Mouse (Mus musculus): ENCODE measurements at regions not wholly inside any gene's neighbourhood (a gene's known extent, or its start where the extent isn't known, plus 50 kb on each side); places are given as distances from the start of the nearest gene placed in this dataset.

GRCm38 (mm10) chr15:56069511-56069910 lies 1407.9 kb downstream of the Slc22a22 start:
- TF ChIP-seq POLR2A (IDR thresholded peaks at IDR 0.05; ENCODE audit: control insufficient read depth, low read depth, low read length) (no peak), CTCF (IDR thresholded peaks at IDR 0.05; ENCODE audit: control insufficient read depth, insufficient read depth, insufficient replicate concordance, low read depth, low read length) (no peak)

Measured in testis, adult 2 months (tissue).